8 mouse cellular contexts compared by ENCODE assay signal in the genomic region with DNA sequence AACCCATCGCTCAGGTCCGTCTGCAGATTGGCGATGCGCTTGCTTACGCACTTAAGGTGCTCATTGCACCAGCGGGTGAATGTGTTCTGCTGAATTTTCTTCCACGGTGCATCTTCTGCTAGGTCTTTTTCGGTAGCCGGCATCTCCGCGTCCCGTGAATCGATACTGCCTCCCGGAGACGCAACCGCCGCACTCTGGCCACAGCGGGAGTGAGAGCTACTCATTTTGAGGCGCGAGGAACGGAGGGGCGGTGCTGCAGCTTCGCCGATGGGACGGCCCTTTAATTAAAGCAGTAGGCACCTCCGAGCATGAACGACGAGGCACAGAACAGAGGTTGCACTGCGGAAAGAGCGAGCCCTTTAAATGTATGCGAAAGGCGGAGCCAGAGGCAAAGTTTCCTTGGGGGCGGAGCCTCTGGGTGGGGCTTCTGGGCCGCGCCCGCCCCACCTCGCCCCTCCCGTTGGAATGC. TPM values are rescaled to one million over a fixed set of nuclear protein-coding genes. Genes with fewer than 3 reads are reported as not detected.
DNase-seq lines count a peak whose midpoint lies in the region; ATAC-seq and TF ChIP-seq lines count a peak whose summit lies in the region.

No protein-coding gene starts in this region.

- TF ChIP-seq CTCF in ES-Bruce4 (IDR thresholded peaks at IDR 0.05; ENCODE audit: low read depth, low read length) = no peak
- TF ChIP-seq CTCF in lung, adult 2 months (IDR thresholded peaks at IDR 0.05; ENCODE audit: insufficient read depth, low read length) = no peak

- no peaks in the 10 kb centered on the region for H3K4me1 ChIP-seq in ES-Bruce4 (ENCODE audit: control insufficient read depth, insufficient read depth, low read length)
- peaks cover 19% of the 10 kb centered on the region for H3K4me1 ChIP-seq in forebrain, embryonic 13.5 days
- H3K4me1 ChIP-seq in lung, adult 2 months (ENCODE audit: control insufficient read depth, insufficient read depth, low read length) = no peaks in the 10 kb centered on the region; the same call in 1 of the 2 replicates
- peaks cover 15% of the 10 kb centered on the region for H3K4me1 ChIP-seq in neural tube, embryonic 15.5 days

- 24% methylated on average over 38 of the region's 38 CpGs for WGBS in forebrain, embryonic 13.5 days
- WGBS in lung, adult 2 months = 35% methylated on average over 38 of the region's 38 CpGs
- WGBS in neural tube, embryonic 15.5 days = 20% methylated on average over 38 of the region's 38 CpGs

- peak overlapping the region; percentile 71 for H3K9ac ChIP-seq in ES-Bruce4 (ENCODE audit: low read depth, poor library complexity, severe bottlenecking)
- peak overlapping the region; percentile 80 for H3K9ac ChIP-seq in forebrain, embryonic 13.5 days
- peak overlapping the region; percentile 65 for H3K9ac ChIP-seq in neural tube, embryonic 15.5 days (replicated peaks)

- peaks cover 20% of the 10 kb centered on the region for H3K36me3 ChIP-seq in ES-Bruce4 (ENCODE audit: control insufficient read depth, insufficient read depth, low read length, poor library complexity, severe bottlenecking)
- peaks cover 18% of the 10 kb centered on the region for H3K36me3 ChIP-seq in forebrain, embryonic 13.5 days (ENCODE audit: poor library complexity, severe bottlenecking)
- H3K36me3 ChIP-seq in neural tube, embryonic 15.5 days = peaks cover 14% of the 10 kb centered on the region

- H3K4me2 ChIP-seq in forebrain, embryonic 13.5 days = peak overlapping the region; percentile 69
- H3K4me2 ChIP-seq in neural tube, embryonic 15.5 days = peak overlapping the region; percentile 60

- intact Hi-C loops in heart, postnatal 10 days (cut with DNase I) = loop anchor here (2.0 to 10.0 kb wide), 4 partner anchors 25 to 461 kb away; a partner anchor contains a TSS

- peak overlapping the region; percentile 85 for H3K27ac ChIP-seq in ES-Bruce4 (ENCODE audit: insufficient read depth, low read length)
- H3K27ac ChIP-seq in forebrain, embryonic 13.5 days = peak overlapping the region; percentile 91
- H3K27ac ChIP-seq in neural tube, embryonic 15.5 days (replicated peaks) = peak overlapping the region; percentile 89

- TF ChIP-seq EP300 in ES-Bruce4 (IDR thresholded peaks at IDR 0.05; ENCODE audit: insufficient read depth, low read depth, low read length) = no peak

- no peaks in the 10 kb centered on the region for H3K27me3 ChIP-seq in ES-Bruce4 (ENCODE audit: control insufficient read depth, insufficient read depth, low read length, poor library complexity, severe bottlenecking)
- no peaks in the 10 kb centered on the region for H3K27me3 ChIP-seq in forebrain, embryonic 13.5 days
- H3K27me3 ChIP-seq in neural tube, embryonic 15.5 days (replicated peaks) = no peaks in the 10 kb centered on the region

- peak; percentile 75 for DNase-seq in c-Kit-positive CD71-positive TER-119-positive erythroid progenitor cells, embryonic 14.5 days (ENCODE audit: low spot score)
- peak; percentile 87 to 90 for DNase-seq in heart, postnatal 10 days
- peak; percentile 86 to 90 for DNase-seq in layer of hippocampus, adult 18-20 months (ENCODE audit: low spot score in 2 of 2)
- DNase-seq in lung, adult 2 months = peak; percentile 76
- DNase-seq in testis, postnatal 10 days (ENCODE audit: low spot score) = peak; percentile 87

- peak; percentile 92 for ATAC-seq in forebrain, embryonic 13.5 days
- ATAC-seq in neural tube, embryonic 15.5 days (ENCODE audit: low FRiP score) = peak; percentile 91

- H3K9me3 ChIP-seq in ES-Bruce4 (replicated peaks; ENCODE audit: control insufficient read depth, insufficient read depth, low read length, poor library complexity, severe bottlenecking) = no peaks in the 10 kb centered on the region
- no peaks in the 10 kb centered on the region for H3K9me3 ChIP-seq in forebrain, embryonic 13.5 days (replicated peaks)
- no peaks in the 10 kb centered on the region for H3K9me3 ChIP-seq in neural tube, embryonic 15.5 days (replicated peaks)

- peak overlapping the region; percentile 98 for H3K4me3 ChIP-seq in ES-Bruce4 (ENCODE audit: low read depth, low read length)
- H3K4me3 ChIP-seq in forebrain, embryonic 13.5 days = peak overlapping the region; percentile 58
- peak overlapping the region; percentile 79 for H3K4me3 ChIP-seq in lung, adult 2 months (replicated peaks; ENCODE audit: extremely low read depth, low read depth, low read length)
- peak overlapping the region; percentile 54 for H3K4me3 ChIP-seq in neural tube, embryonic 15.5 days (replicated peaks)

- TF ChIP-seq POLR2A in ES-Bruce4 (IDR thresholded peaks at IDR 0.05; ENCODE audit: insufficient read depth, low read length) = no peak
- peak; percentile 98 for TF ChIP-seq POLR2A in lung, adult 2 months (IDR thresholded peaks at IDR 0.05; ENCODE audit: borderline replicate concordance, extremely low read depth, low read depth, low read length)

RNA-seq across cellular contexts. Expression of a gene that starts 3.4 kb away (rescaled TPM):
- 288 and 325 TPM in 2 replicates for polyA plus RNA-seq in ES-Bruce4 (2011; ENCODE audit: insufficient read depth, insufficient read length, low read depth, missing spikeins)
- 102 and 128 TPM in 2 replicates for polyA plus RNA-seq in forebrain, embryonic 13.5 days (2015; fragmentation: Nextera tagmentation; extraction: Ambion mirVana)
- total RNA-seq in heart, postnatal 10 days (2021) = 100 to 1,000 TPM; 245 TPM
- total RNA-seq in layer of hippocampus, adult 18-20 months (2021) = 10 to 100 TPM; 44.8 to 52.5 TPM
- polyA plus RNA-seq in lung, adult 2 months (2012; rRNA removed) = 579 and 648 TPM in 2 replicates
- 67.3 and 100 TPM in 2 replicates for polyA plus RNA-seq in neural tube, embryonic 15.5 days (2015; fragmentation: Nextera tagmentation; extraction: Ambion mirVana)

RNA-seq across cellular contexts. Expression of a gene that starts 8.2 kb away (rescaled TPM):
- 154 and 169 TPM in 2 replicates for polyA plus RNA-seq in ES-Bruce4 (2011; ENCODE audit: insufficient read depth, insufficient read length, low read depth, missing spikeins)
- polyA plus RNA-seq in forebrain, embryonic 13.5 days (2015; fragmentation: Nextera tagmentation; extraction: Ambion mirVana) = 22.5 and 23.1 TPM in 2 replicates
- total RNA-seq in heart, postnatal 10 days (2021) = 10 to 100 TPM; 39.7 to 47.5 TPM
- total RNA-seq in layer of hippocampus, adult 18-20 months (2021) = 10 to 100 TPM; 37.2 to 43.0 TPM
- polyA plus RNA-seq in lung, adult 2 months (2012; rRNA removed) = 63.1 and 63.9 TPM in 2 replicates
- 13.2 and 17.9 TPM in 2 replicates for polyA plus RNA-seq in neural tube, embryonic 15.5 days (2015; fragmentation: Nextera tagmentation; extraction: Ambion mirVana)

RNA-seq across cellular contexts. Expression of a gene that starts 24.4 kb away (rescaled TPM):
- 239 and 288 TPM in 2 replicates for polyA plus RNA-seq in ES-Bruce4 (2011; ENCODE audit: insufficient read depth, insufficient read length, low read depth, missing spikeins)
- polyA plus RNA-seq in forebrain, embryonic 13.5 days (2015; fragmentation: Nextera tagmentation; extraction: Ambion mirVana) = 601 and 642 TPM in 2 replicates
- total RNA-seq in heart, postnatal 10 days (2021) = 100 to 1,000 TPM; 247 to 291 TPM
- 100 to 1,000 TPM; 185 to 211 TPM for total RNA-seq in layer of hippocampus, adult 18-20 months (2021)
- 1,085 and 1,289 TPM in 2 replicates for polyA plus RNA-seq in lung, adult 2 months (2012; rRNA removed)
- 436 and 510 TPM in 2 replicates for polyA plus RNA-seq in neural tube, embryonic 15.5 days (2015; fragmentation: Nextera tagmentation; extraction: Ambion mirVana)

RNA-seq across cellular contexts. Expression of a gene that starts 35.5 kb away (rescaled TPM):
- polyA plus RNA-seq in ES-Bruce4 (2011; ENCODE audit: insufficient read depth, insufficient read length, low read depth, missing spikeins) = 27.6 and 30.5 TPM in 2 replicates
- 80.6 and 88.4 TPM in 2 replicates for polyA plus RNA-seq in forebrain, embryonic 13.5 days (2015; fragmentation: Nextera tagmentation; extraction: Ambion mirVana)
- 10 to 100 TPM; 40.4 to 44.1 TPM for total RNA-seq in heart, postnatal 10 days (2021)
- total RNA-seq in layer of hippocampus, adult 18-20 months (2021) = 10 to 100 TPM; 57.7 to 60.7 TPM
- 99.6 and 108 TPM in 2 replicates for polyA plus RNA-seq in lung, adult 2 months (2012; rRNA removed)
- 84.0 and 87.7 TPM in 2 replicates for polyA plus RNA-seq in neural tube, embryonic 15.5 days (2015; fragmentation: Nextera tagmentation; extraction: Ambion mirVana)

RNA-seq across cellular contexts. Expression of a gene that starts 35.9 kb away (rescaled TPM):
- polyA plus RNA-seq in ES-Bruce4 (2011; ENCODE audit: insufficient read depth, insufficient read length, low read depth, missing spikeins) = 3.9 and 5.9 TPM in 2 replicates
- polyA plus RNA-seq in forebrain, embryonic 13.5 days (2015; fragmentation: Nextera tagmentation; extraction: Ambion mirVana) = 1.5 and 2.7 TPM in 2 replicates
- 10 to 100 TPM; 14.7 to 17.7 TPM for total RNA-seq in heart, postnatal 10 days (2021)
- total RNA-seq in layer of hippocampus, adult 18-20 months (2021) = 1 to 10 TPM; 2.4 to 2.6 TPM
- 26.1 and 38.3 TPM in 2 replicates for polyA plus RNA-seq in lung, adult 2 months (2012; rRNA removed)
- 5.1 and 7.8 TPM in 2 replicates for polyA plus RNA-seq in neural tube, embryonic 15.5 days (2015; fragmentation: Nextera tagmentation; extraction: Ambion mirVana)

Comparison
In these comparisons a context has a peak if more than half of its experiments do, and no peak if none do; other contexts are left out.
1. Peak in every context shown above with its lines: DNase-seq, ATAC-seq, H3K4me3 ChIP-seq and H3K27ac ChIP-seq.